Mouse (Mus musculus): ENCODE data around the gene 2900092C05Rik.

GRCm38 (mm10) chr7:12510913-12511312 lies 1.4 kb upstream of the 2900092C05Rik start:
- TF ChIP-seq POLR2A (IDR thresholded peaks at IDR 0.05; ENCODE audit: low read depth, low read length), result no peak
- TF ChIP-seq CTCF (IDR thresholded peaks at IDR 0.05; ENCODE audit: borderline replicate concordance, insufficient read depth, low read length), result no peak
